Mouse (Mus musculus) thymus, adult 2 months (tissue): ENCODE measurements around the gene Bhlhe23. TPM values are rescaled to one million over a fixed set of nuclear protein-coding genes. Genes with fewer than 3 reads are reported as not detected.

ENCODE experiments used
- DNase-seq: peaks from one replicate; pipeline ENCODE4 v3.0.0; 2021
- H3K27ac ChIP-seq: fragments of 200-500 bp; 2 replicates; pipeline ENCODE4 v1.5.1; 2012; ENCODE audit warnings: low read length, control low read depth; ENCODE audit not compliant: control insufficient read depth, insufficient read depth
- H3K27me3 ChIP-seq: fragments of 200-500 bp; 2 replicates; pipeline ENCODE4 v1.6.1; 2012; ENCODE audit warnings: mild to moderate bottlenecking, low read length, moderate library complexity, mixed read lengths; ENCODE audit not compliant: control insufficient read depth, insufficient read depth
- H3K36me3 ChIP-seq: fragments of 200-500 bp; 2 replicates; pipeline ENCODE4 v1.6.1; 2012; ENCODE audit warnings: mild to moderate bottlenecking, low read length, moderate library complexity; ENCODE audit not compliant: control insufficient read depth, insufficient read depth
- H3K4me1 ChIP-seq: fragments of 200-500 bp; replicated peaks from 2 replicates; pipeline ENCODE4 v1.6.1; 2012; ENCODE audit warnings: low read length; ENCODE audit not compliant: control insufficient read depth, insufficient read depth
- H3K4me3 ChIP-seq: fragments of 200-500 bp; 2 replicates; pipeline ENCODE4 v1.5.1; 2012; ENCODE audit warnings: mild to moderate bottlenecking, low read length, control low read depth, moderate library complexity; ENCODE audit not compliant: control insufficient read depth, insufficient read depth
- CTCF ChIP-seq: fragments of 200-500 bp; IDR thresholded peaks from 2 replicates; pipeline ENCODE4 v1.5.1; 2012; ENCODE audit warnings: mild to moderate bottlenecking, control low read depth, low read length, moderate library complexity, borderline replicate concordance; ENCODE audit not compliant: control insufficient read depth, poor library complexity, insufficient read depth; ENCODE audit errors: extremely low read depth
- POLR2A ChIP-seq: fragments of 200-500 bp; IDR thresholded peaks from 2 replicates; pipeline ENCODE4 v1.6.1; 2012; ENCODE audit warnings: mild to moderate bottlenecking, low read length, control low read depth, moderate library complexity; ENCODE audit not compliant: control insufficient read depth, poor library complexity, insufficient read depth; ENCODE audit errors: extremely low read depth
- WGBS: fragments of 180-500 bp; shearing (Covaris S2); methylation state at CpG from one replicate; pipeline ENCODE4 v1.1.7; 2018; 5-methylcytosine and 5-hydroxymethylcytosine counted together
- polyA plus RNA-seq: library from polyadenylated mRNA; depleted of rRNA; stranded (reverse); fragments of >200 nt; gene quantifications from 2 replicates; pipeline ENCODE4 v1.2.3, GENCODE M21; 2012

Bhlhe23 gene
- polyA plus RNA-seq, 1 experiment, result 0.16 TPM

DNA sequence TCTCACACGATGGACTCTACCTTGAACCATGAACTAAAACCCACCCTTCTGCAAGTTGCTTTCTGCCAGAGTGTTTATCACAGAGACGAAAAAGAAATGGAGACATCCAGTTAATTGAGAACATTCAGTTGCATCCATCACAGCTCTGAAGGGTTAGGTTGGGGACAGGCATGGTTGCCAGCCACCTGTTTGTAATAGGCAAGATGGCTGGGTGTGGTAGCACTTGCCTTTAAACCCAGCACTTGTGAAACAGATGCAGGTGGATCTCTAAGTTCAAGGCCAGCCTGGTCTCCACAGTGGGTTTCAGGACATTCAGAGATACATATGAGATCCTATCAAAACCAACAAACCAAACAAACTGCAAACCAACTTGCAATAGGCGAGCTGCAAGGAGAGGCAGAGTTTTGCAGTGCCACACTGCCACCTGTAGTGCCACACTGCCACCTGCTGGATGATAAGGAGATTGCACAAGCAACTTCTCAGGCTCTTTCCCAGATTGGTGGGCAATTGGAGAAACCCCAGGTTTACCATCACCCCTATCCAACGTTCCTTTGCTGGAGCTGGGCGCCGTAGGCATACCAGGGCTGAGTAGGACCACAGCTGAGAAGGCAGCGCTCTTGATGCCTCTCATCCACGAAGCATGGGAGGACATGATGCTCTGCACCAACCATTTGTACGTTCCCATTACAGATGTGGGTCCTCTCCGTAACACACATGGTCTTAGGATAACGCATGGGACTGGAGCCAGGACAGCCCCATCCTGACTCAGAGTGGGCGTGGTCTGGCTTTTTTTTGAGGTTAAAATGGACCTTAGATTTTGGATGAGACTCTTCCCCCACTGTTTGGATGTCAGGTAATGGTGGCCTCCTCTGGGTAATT, 2.8 kb upstream of the Bhlhe23 start:
- H3K4me3 ChIP-seq, result no peak overlapping the region
- H3K27me3 ChIP-seq, result peaks cover 10% of the 10 kb centered on the region
- H3K27ac ChIP-seq, result no peak overlapping the region
- peak; percentile 66 for DNase-seq
- H3K4me1 ChIP-seq, result no peaks in the 10 kb centered on the region
- no peaks in the 10 kb centered on the region for H3K36me3 ChIP-seq
- 27% methylated on average over 12 of the region's 12 CpGs for WGBS
- TF ChIP-seq POLR2A, result no peak
- peak; percentile 75; the same call in 1 of the 2 replicates for TF ChIP-seq CTCF

DNA sequence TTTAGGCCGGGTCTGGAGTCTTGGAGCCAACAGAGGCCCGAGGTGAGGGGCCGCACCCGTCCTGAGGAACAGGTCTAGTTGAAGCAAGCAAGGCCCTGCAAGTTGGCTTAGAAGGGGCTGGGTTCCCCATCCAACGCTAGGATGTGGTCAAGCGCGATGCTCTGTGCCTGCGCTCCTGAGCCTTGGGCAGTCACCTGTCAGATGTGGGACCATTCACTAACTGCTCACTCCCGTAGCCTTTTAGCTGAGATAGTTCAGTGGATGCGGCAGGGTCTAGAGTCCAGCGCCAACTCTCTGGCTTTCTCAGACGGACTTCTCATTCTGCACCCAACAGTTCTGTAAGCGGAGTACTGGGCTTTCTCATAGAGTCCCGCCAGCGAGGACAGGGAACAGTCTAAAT, 1.1 kb downstream of the Bhlhe23 start:
- Histone ChIP-seq H3K4me1 (no peaks in the 10 kb centered on the region), H3K36me3 (no peaks in the 10 kb centered on the region), H3K27ac (no peak overlapping the region), H3K4me3 (no peak overlapping the region), H3K27me3 (peaks cover 12% of the 10 kb centered on the region)
- no peak for DNase-seq
- 16% methylated on average over 15 of the region's 15 CpGs for WGBS
- TF ChIP-seq POLR2A (no peak), CTCF (no peak)

DNA sequence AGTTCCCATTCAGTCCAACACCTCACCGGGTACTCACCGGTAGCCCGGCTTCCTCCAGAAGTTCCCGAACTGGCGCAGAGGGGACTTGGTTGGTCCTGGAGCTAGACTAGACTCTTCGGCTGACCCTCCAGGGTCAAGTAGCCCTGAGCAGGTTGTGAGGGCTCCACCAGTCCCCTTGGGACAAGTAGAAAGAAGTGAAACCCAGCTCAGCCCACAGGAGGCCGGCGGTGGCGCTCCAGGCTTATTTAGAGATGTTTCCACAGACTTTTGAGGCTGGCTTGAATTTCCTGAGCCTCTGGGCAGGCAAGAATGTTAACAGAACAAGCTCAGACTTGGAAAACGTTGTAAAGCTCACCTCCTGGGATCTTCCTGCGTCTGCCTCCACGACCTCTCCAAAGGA, 1.5 kb downstream of the Bhlhe23 start:
- Histone ChIP-seq H3K27me3 (peaks cover 12% of the 10 kb centered on the region), H3K27ac (no peak overlapping the region), H3K36me3 (no peaks in the 10 kb centered on the region), H3K4me3 (no peak overlapping the region), H3K4me1 (no peaks in the 10 kb centered on the region)
- no peak for DNase-seq
- no peak for TF ChIP-seq CTCF
- no peak for TF ChIP-seq POLR2A
- WGBS, result 11% methylated on average over 12 of the region's 12 CpGs

DNA sequence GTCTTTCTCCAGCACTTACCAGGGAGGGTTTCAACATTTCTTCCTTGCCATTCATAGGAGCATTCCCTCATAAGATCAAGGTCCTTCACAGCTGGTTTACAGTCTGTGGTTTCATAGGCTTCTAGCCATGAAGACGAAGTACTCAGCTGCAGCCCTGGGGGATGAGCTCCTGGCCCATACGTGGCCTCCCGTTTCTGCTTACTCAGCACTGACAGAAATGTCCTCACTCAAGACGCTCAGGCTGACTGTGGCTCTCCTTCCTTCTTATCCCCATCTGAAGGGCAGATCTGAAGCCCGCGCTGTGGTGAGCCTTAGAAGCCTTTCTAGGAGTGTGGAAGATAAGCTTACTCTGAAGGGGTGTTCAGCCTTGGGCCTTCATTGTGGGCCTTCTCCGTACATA, 11.0 kb downstream of the Bhlhe23 start:
- WGBS, result 73% methylated on average over 7 of the region's 7 CpGs
- Histone ChIP-seq H3K4me3 (no peak overlapping the region), H3K27ac (no peak overlapping the region), H3K36me3 (no peaks in the 10 kb centered on the region), H3K27me3 (no peaks in the 10 kb centered on the region), H3K4me1 (no peaks in the 10 kb centered on the region)
- no peak for DNase-seq
- TF ChIP-seq POLR2A, result no peak
- no peak for TF ChIP-seq CTCF

DNA sequence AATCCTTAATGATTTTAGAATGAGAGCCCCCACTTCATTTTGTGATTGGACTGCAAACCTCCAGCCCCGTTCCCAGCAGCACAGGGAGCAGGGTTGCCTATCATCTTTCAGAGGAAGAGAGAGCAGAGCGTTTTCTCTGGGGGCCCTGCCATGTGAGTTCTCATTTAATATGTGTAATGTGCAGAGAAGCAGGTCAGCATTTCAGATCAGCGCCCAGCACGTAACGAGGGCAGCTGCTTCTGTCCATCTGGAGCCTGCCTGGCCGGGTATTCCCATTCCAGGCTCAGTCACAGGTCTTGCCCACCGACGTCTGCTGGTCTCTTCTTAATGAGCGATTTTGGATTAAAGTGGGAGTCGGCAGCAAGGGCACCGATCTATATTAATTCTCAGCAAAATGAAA, 11.7 kb downstream of the Bhlhe23 start:
- WGBS, result 87% methylated on average over 11 of the region's 11 CpGs

DNA sequence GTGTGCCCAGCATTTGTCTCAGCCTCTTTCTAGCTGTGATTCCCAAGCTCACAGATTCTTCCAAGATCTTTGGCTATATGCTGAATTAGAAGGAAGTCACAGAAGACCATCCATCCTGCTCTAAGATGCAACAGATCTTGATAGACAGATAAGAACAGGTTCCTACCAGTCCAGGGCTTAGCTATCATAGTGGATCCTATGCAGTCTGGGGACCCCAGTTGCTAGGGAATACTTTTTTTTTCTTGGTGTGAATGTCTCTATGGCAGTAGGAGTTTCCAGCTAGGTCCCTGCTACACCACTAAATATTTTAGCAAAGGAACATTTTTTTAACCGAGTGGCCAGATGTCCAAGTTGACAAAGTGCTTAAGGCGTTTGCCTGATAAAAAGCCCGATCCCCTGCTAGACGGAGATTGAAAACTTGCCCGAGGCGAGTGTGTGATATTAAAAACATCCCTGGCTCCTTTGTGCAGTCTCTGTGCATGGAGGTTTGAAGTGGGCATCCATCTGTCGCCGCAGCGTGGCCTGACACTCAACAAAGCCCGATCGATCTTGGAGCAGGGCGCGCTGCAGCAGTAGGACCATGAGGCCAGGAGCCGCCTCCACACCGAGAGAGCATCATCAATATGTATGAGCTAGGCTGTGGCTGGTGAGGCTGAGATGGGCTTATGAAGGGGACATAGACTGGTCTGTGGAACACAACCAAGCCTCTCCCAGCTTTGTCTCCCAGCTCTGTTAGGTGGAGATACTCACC, 18.0 kb downstream of the Bhlhe23 start:
- no peak for TF ChIP-seq POLR2A
- no peak for TF ChIP-seq CTCF
- no peak for DNase-seq
- H3K4me3 ChIP-seq, result no peak overlapping the region
- WGBS, result 69% methylated on average over 15 of the region's 15 CpGs
- no peak overlapping the region for H3K27ac ChIP-seq
- H3K4me1 ChIP-seq, result no peaks in the 10 kb centered on the region
- no peaks in the 10 kb centered on the region for H3K27me3 ChIP-seq
- H3K36me3 ChIP-seq, result no peaks in the 10 kb centered on the region

More for the DNA sequence above, 11.7 kb downstream of the Bhlhe23 start:
- Histone ChIP-seq H3K27ac (no peak overlapping the region), H3K4me1 (no peaks in the 10 kb centered on the region), H3K4me3 (no peak overlapping the region), H3K36me3 (no peaks in the 10 kb centered on the region), H3K27me3 (no peaks in the 10 kb centered on the region)
- TF ChIP-seq CTCF (no peak), POLR2A (no peak)
- DNase-seq, result no peak

DNA sequence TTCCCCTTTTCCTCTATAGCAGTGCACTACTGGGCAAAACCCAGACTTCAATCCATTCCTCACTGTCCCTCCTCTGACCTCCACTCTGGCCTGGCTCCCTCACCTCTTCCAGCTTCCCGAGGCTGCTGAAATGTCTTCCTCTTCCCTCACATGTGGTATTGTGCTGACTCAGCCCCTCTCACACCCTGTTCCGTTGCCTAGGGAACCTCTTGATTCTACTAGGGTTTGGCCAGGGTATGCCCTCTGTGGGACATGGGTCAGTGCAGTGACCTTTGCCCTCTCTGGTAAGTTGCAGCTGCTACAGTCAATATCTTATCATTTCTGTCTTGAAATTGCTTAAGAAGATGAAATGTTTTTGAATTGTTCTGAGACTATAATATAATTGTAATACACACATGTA, 19.9 kb downstream of the Bhlhe23 start:
- H3K27ac ChIP-seq, result no peak overlapping the region
- no peaks in the 10 kb centered on the region for H3K27me3 ChIP-seq
- no peak for DNase-seq
- TF ChIP-seq CTCF (no peak), POLR2A (no peak)
- no peak overlapping the region for H3K4me3 ChIP-seq
- no peaks in the 10 kb centered on the region for H3K36me3 ChIP-seq
- no peaks in the 10 kb centered on the region for H3K4me1 ChIP-seq
- WGBS, result 25% methylated on average over 2 of the region's 2 CpGs
